Mouse (Mus musculus): ENCODE data around the gene Dcps. TPM values are rescaled to one million over a fixed set of nuclear protein-coding genes. Genes with fewer than 3 reads are reported as not detected.

Gene Dcps
- polyA plus RNA-seq, 1 experiment from 2014 or later, result 64.6 TPM

DNA sequence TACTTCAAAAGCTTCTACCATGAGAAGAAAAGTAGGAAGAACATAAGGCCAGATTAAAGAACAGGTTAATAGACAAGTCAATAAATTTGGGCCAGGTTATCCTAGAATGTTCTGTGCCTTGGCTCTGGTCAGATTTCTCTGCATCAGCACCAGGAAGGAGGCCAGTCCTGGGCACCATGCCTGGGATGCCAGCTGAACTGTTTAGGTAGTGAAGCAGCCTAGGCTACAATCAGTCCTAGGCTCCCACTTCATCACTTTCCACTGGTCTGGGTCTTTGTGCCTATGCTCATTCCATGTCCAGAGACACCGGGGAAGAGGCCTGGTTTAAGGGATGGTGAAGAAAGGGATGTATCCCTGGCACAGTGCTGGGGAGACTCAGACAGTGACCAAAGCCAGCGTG is 28.6 kb upstream of the Dcps start:
- TF ChIP-seq CTCF (IDR thresholded peaks at IDR 0.05; ENCODE audit: low read depth), result no peak
- H3K27me3 ChIP-seq (ENCODE audit: insufficient read depth, low read length), result no peaks in the 10 kb centered on the region
- H3K4me1 ChIP-seq (replicated peaks; ENCODE audit: insufficient read depth, low read length), result peaks cover 7% of the 10 kb centered on the region; the same call in 1 of the 2 replicates
- no peak overlapping the region for H3K27ac ChIP-seq
- no peak overlapping the region for H3K9ac ChIP-seq (ENCODE audit: low read depth, low read length)
- no peak for DNase-seq (ENCODE audit: low spot score)
- WGBS, result 96% methylated on average over 2 of the region's 2 CpGs
- H3K4me3 ChIP-seq (replicated peaks; ENCODE audit: low read depth, low read length), result no peak overlapping the region
- H3K9me3 ChIP-seq (replicated peaks; ENCODE audit: low read length), result no peaks in the 10 kb centered on the region
- no peak for ATAC-seq (replicated peaks; ENCODE audit: low FRiP score, low read depth)
- H3K4me2 ChIP-seq (ENCODE audit: low read length), result no peak overlapping the region
- peaks cover 41% of the 10 kb centered on the region for H3K36me3 ChIP-seq (ENCODE audit: insufficient read depth, low read length)

DNA sequence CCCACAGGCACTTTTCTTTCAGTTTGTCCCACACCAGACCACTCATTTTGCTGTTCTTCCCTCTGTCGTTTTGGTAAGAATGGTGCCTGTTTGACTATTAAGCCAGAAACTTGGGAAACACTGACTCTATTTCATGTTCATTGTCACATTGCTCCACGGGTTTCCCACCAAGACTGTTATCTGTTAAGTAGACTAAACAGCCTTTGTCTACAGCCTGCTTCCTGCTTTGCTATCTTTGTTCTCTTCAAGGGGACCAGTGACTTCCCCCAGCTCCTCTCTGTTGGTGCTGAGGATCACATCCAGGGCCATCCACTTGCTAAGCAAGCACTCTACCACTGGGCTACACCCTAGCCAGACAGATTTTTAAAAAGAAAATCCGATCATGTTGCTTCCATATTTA is 27.7 kb upstream of the Dcps start:
- H3K9me3 ChIP-seq (replicated peaks; ENCODE audit: low read length), result no peaks in the 10 kb centered on the region
- no peak overlapping the region for H3K27ac ChIP-seq
- WGBS, result 58% methylated on average over 3 of the region's 3 CpGs
- H3K4me3 ChIP-seq (replicated peaks; ENCODE audit: low read depth, low read length), result no peak overlapping the region
- H3K9ac ChIP-seq (ENCODE audit: low read depth, low read length), result no peak overlapping the region
- DNase-seq (ENCODE audit: low spot score) (no peak), ATAC-seq (replicated peaks; ENCODE audit: low FRiP score, low read depth) (no peak)
- peaks cover 7% of the 10 kb centered on the region; the same call in 1 of the 2 replicates for H3K4me1 ChIP-seq (replicated peaks; ENCODE audit: insufficient read depth, low read length)
- no peaks in the 10 kb centered on the region for H3K27me3 ChIP-seq (ENCODE audit: insufficient read depth, low read length)
- no peak overlapping the region for H3K4me2 ChIP-seq (ENCODE audit: low read length)
- TF ChIP-seq CTCF (IDR thresholded peaks at IDR 0.05; ENCODE audit: low read depth), result no peak
- peaks cover 35% of the 10 kb centered on the region for H3K36me3 ChIP-seq (ENCODE audit: insufficient read depth, low read length)

DNA sequence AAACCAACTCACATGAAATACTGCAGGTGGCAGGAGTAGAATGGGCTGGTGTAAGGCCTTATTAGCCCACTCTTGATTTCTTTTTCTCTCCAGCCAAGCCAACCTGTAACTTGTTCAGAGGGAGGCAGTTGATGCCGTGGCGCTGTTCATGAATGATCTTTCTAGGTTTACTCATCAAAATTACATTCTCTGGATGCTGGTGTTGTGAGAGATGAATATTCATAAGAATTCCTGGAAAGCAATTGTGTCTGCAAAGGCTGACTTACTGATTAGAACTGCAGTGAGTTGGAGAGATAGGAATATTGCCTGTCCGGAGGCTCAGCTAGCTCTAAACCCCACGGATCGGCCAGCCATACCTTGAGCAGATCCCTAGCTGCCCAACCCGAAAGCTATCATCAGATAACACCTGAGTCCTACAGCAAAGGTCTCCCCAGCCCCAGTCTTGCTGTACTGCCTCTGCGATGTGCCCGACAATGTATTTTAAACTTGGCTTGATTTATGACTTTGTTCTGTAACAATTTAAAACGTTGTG is 24.7 kb upstream of the Dcps start:
- Histone ChIP-seq H3K9me3 (replicated peaks; ENCODE audit: low read length) (no peaks in the 10 kb centered on the region), H3K4me3 (replicated peaks; ENCODE audit: low read depth, low read length) (peak overlapping the region; percentile 65; the same call in 1 of the 2 replicates), H3K36me3 (ENCODE audit: insufficient read depth, low read length) (peaks cover 7% of the 10 kb centered on the region), H3K27me3 (ENCODE audit: insufficient read depth, low read length) (no peaks in the 10 kb centered on the region), H3K4me2 (ENCODE audit: low read length) (peak overlapping the region; percentile 56), H3K9ac (ENCODE audit: low read depth, low read length) (peak overlapping the region; percentile 66; the same call in 1 of the 2 replicates), H3K27ac (no peak overlapping the region), H3K4me1 (replicated peaks; ENCODE audit: insufficient read depth, low read length) (peaks cover 7% of the 10 kb centered on the region; the same call in 1 of the 2 replicates)
- no peak for DNase-seq (ENCODE audit: low spot score)
- WGBS, result 41% methylated on average over 9 of the region's 9 CpGs
- TF ChIP-seq CTCF (IDR thresholded peaks at IDR 0.05; ENCODE audit: low read depth), result no peak
- ATAC-seq (replicated peaks; ENCODE audit: low FRiP score, low read depth), result no peak

DNA sequence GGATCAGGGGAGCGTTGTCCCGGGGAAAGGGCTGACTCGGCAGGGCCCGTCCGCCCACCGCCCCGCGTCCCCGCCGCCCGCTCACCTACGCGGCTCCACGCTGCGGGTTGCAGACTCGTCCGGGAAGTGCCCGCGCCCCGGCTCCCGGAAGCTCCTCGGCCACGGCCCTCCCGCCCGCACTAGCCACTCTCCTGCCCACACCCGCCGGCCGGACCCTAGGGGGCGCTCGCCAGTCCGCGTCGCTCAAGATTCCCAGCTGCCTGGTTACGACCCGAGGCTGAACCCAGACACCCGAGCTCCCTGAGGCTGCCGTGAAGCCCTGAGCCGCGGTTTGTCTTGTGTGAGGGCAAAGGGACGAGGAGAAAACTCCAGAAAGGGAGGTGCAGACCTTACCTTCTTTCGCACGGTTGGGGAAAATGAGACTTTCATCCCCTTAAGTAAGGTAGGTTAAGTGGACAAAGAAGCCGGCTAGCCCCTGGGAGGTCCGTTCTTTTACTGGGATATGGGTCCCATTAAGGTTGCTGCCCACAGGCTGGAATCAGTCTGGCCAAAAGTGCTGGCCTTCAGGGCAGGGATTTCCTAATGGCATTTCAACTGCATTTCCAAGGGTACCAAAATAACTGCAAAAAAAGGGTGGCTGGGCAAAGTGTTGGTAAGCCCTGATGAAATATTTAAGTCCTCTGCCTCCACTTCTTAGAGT is 24.1 kb upstream of the Dcps start, which contains the start of the genes Srpr and Tirap:
Gene Srpr, plus strand, starts transcription at position 404 of the 700 bp plus-strand sequence.
Gene Tirap, minus strand, starts transcription at position 520 of the 700 bp plus-strand sequence.
- ATAC-seq (replicated peaks; ENCODE audit: low FRiP score, low read depth) (peak; percentile 94), DNase-seq (ENCODE audit: low spot score) (peak; percentile 91)
- H3K9ac ChIP-seq (ENCODE audit: low read depth, low read length), result peak within 1 kb of the TSS; percentile 66
- no peaks in the 10 kb centered on the region for H3K27me3 ChIP-seq (ENCODE audit: insufficient read depth, low read length)
- H3K4me2 ChIP-seq (ENCODE audit: low read length), result peak within 1 kb of the TSS; percentile 56
- H3K9me3 ChIP-seq (replicated peaks; ENCODE audit: low read length), result no peaks in the 10 kb centered on the region
- H3K4me3 ChIP-seq (replicated peaks; ENCODE audit: low read depth, low read length), result peak within 1 kb of the TSS; percentile 65
- H3K27ac ChIP-seq, result peak within 1 kb of the TSS; percentile 52
- peaks cover 7% of the 10 kb centered on the region; the same call in 1 of the 2 replicates for H3K4me1 ChIP-seq (replicated peaks; ENCODE audit: insufficient read depth, low read length)
- H3K36me3 ChIP-seq (ENCODE audit: insufficient read depth, low read length), result peaks cover 5% of the 10 kb centered on the region
- TF ChIP-seq CTCF (IDR thresholded peaks at IDR 0.05; ENCODE audit: low read depth), result peak; percentile 85
- WGBS, result under 1% methylated on average over 38 of the region's 44 CpGs

DNA sequence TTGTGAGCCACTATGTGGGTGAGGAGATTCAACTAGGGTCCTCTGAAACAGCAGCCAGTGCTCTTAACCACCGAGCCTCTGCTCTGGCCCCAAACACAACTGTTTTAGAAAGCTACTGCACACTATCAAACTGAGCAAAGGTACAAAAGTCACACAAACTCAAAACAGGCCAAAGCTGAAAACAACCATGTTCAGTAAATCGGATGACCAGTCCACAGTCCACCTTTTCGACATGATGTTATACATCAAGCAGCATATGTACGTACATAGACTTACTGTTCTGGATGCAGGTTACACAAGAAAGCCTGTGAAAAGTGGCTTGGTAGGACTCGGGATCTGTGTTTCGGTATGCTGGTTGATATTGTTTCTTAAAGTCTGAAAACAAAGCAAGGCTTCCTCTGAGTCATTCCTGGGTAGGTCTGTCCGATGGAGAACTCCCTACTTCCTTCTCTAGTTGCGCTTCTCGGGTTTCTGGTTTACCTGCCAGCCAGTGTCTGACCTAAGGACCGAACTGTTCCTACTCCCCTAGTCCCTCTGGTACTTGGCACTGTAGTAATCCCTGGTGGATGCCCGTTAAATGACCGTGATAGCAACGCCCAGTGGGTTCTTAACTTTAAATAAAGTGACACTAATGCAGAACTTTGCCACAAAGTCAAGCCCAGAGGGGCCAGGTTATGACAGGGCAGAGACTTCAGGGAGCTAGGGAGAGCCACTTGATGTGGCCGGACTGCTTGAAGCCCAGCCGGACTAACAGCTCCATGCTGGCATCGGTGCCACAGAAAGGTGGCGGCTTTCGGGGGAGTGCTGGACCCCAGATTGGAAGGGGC is 23.3 kb upstream of the Dcps start:
- Histone ChIP-seq H3K9me3 (replicated peaks; ENCODE audit: low read length) (no peaks in the 10 kb centered on the region), H3K36me3 (ENCODE audit: insufficient read depth, low read length) (no peaks in the 10 kb centered on the region), H3K4me2 (ENCODE audit: low read length) (peak overlapping the region; percentile 56), H3K4me1 (replicated peaks; ENCODE audit: insufficient read depth, low read length) (peaks cover 7% of the 10 kb centered on the region; the same call in 1 of the 2 replicates), H3K27ac (peak overlapping the region; percentile 52), H3K27me3 (ENCODE audit: insufficient read depth, low read length) (no peaks in the 10 kb centered on the region), H3K9ac (ENCODE audit: low read depth, low read length) (peak overlapping the region; percentile 66), H3K4me3 (replicated peaks; ENCODE audit: low read depth, low read length) (peak overlapping the region; percentile 65)
- no peak for TF ChIP-seq CTCF (IDR thresholded peaks at IDR 0.05; ENCODE audit: low read depth)
- DNase-seq (ENCODE audit: low spot score), result peak; percentile 29
- 20% methylated on average over 18 of the region's 18 CpGs for WGBS
- ATAC-seq (replicated peaks; ENCODE audit: low FRiP score, low read depth), result peak; percentile 71

DNA sequence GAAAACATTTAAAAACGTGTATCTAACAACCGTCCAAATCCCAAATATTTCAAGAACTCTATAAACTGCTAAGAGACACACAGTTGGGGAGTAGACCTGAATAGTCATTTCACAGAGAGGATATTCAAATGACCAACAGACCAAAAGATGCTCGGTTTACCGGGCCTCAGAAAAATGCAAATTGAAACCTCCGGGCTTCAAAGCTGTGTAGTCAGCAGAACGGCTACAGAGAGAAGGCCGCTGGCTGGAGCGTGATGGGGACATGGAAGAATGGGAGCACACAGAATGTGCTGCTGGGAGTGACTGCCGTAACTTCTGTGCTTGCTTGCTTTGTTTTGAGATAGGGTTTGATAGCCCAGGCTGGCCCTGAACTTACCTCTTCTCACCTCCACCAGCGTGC is 22.5 kb upstream of the Dcps start:
- no peak for ATAC-seq (replicated peaks; ENCODE audit: low FRiP score, low read depth)
- H3K27ac ChIP-seq, result no peak overlapping the region
- no peak overlapping the region for H3K4me2 ChIP-seq (ENCODE audit: low read length)
- DNase-seq (ENCODE audit: low spot score), result no peak
- H3K27me3 ChIP-seq (ENCODE audit: insufficient read depth, low read length), result no peaks in the 10 kb centered on the region
- TF ChIP-seq CTCF (IDR thresholded peaks at IDR 0.05; ENCODE audit: low read depth), result no peak
- H3K4me3 ChIP-seq (replicated peaks; ENCODE audit: low read depth, low read length), result no peak overlapping the region
- peaks cover 7% of the 10 kb centered on the region; the same call in 1 of the 2 replicates for H3K4me1 ChIP-seq (replicated peaks; ENCODE audit: insufficient read depth, low read length)
- no peaks in the 10 kb centered on the region for H3K9me3 ChIP-seq (replicated peaks; ENCODE audit: low read length)
- 73% methylated on average over 10 of the region's 10 CpGs for WGBS
- H3K9ac ChIP-seq (ENCODE audit: low read depth, low read length), result no peak overlapping the region
- H3K36me3 ChIP-seq (ENCODE audit: insufficient read depth, low read length), result no peaks in the 10 kb centered on the region
